Mouse (Mus musculus): ENCODE results near the gene Ppa2. TPM values are rescaled to one million over a fixed set of nuclear protein-coding genes. Genes with fewer than 3 reads are reported as not detected.

Gene Ppa2
- 123 and 138 TPM in 2 replicates for polyA plus RNA-seq (2015; fragmentation: Nextera tagmentation; extraction: Ambion mirVana)

DNA sequence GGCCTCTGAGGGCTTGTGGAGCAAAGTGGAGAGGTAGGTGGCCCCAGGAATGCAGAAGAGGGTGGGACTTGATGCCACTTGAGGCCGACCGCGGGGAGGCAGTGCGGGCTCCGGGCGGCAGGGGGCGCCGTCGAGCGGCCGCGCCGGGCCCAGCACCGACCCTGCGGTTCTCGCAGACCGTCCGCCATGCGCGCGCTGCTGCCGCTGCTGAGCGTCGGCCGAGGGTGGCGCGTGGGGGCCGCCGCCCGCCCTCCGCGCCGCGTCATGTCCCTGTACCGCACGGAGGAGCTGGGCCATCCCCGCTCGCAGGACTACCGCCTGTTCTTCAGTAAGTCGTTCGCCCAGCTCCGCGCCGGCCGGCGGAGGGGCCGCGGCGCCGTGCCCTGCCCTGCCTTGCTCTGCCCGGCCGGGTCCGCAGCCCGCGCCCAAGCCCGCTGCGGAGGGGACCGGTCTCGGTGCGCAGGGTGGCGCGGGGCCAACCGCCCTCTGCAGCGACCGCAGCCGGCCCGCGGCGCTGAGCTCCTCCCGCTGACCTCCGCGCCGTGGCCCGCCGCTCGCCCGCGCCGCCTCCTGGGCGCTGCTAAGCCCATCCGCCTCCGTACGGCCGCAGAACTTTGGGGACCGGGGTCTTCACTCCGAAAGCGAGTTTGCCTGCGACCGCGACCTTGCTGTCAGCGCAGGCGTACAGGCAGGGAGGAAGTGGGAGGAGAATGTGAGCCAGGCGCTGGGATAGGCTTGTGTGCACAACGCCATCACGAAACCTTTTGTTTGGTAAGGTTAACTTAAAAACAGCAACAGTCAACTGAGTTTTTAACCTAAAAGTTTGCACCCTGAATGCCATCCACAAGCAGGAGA is at the start of gene Ppa2:
TSS of gene Ppa2 (plus strand) at position 157 of the 855 bp plus-strand sequence.

Other genes starting within 250 kb of the Ppa2 start
- 9.8 and 10.4 TPM in 2 replicates for gene Ints12, start 218.3 kb upstream of the Ppa2 start, polyA plus RNA-seq (2015; fragmentation: Nextera tagmentation; extraction: Ambion mirVana)
- gene Gstcd, start 218.1 kb upstream of the Ppa2 start, polyA plus RNA-seq (2015; fragmentation: Nextera tagmentation; extraction: Ambion mirVana) = 2.0 and 2.2 TPM in 2 replicates
- gene Arhgef38, start 75.2 kb upstream of the Ppa2 start, polyA plus RNA-seq (2015; fragmentation: Nextera tagmentation; extraction: Ambion mirVana) = not detected in 2 replicates
- 13.0 and 19.9 TPM in 2 replicates for gene Tet2, start 235.0 kb downstream of the Ppa2 start, polyA plus RNA-seq (2015; fragmentation: Nextera tagmentation; extraction: Ambion mirVana)